Mouse (Mus musculus) G1E (cell line): ENCODE measurements around the gene Stambpl1. TPM values are rescaled to one million over a fixed set of nuclear protein-coding genes. Genes with fewer than 3 reads are reported as not detected.

Source experiments
- ATAC-seq: 2 replicates; pipeline ENCODE4 v1.8.0; 2016; ENCODE audit warnings: mild to moderate bottlenecking; ENCODE audit not compliant: insufficient number of reproducible peaks, poor library complexity, low FRiP score, severe bottlenecking; ENCODE audit errors: extremely low read depth
- DNase-seq: peaks from one replicate; pipeline ENCODE4 v3.0.0; 2012; ENCODE audit warnings: low spot score
- H3K27me3 ChIP-seq: 2 replicates; pipeline ENCODE4 v1.6.1; 2012; ENCODE audit warnings: mild to moderate bottlenecking, low read length, inconsistent platforms; ENCODE audit not compliant: insufficient read depth
- H3K36me3 ChIP-seq: replicated peaks from 2 replicates; pipeline ENCODE3; 2012; ENCODE audit warnings: mild to moderate bottlenecking, inconsistent platforms
- H3K4me1 ChIP-seq: 2 replicates; pipeline ENCODE4 v1.6.1; 2012; ENCODE audit warnings: low read depth, low read length, inconsistent platforms, mixed read lengths; ENCODE audit not compliant: insufficient read depth
- H3K4me3 ChIP-seq: 2 replicates; pipeline ENCODE4 v1.5.1; 2012; ENCODE audit warnings: low read depth, mild to moderate bottlenecking, inconsistent platforms, low read length, moderate library complexity, mixed read lengths
- H3K9me3 ChIP-seq: replicated peaks from 2 replicates; pipeline ENCODE4 v1.6.1; 2012; ENCODE audit warnings: inconsistent platforms
- CTCF ChIP-seq: IDR thresholded peaks from 2 replicates; pipeline ENCODE4 v1.5.1; 2012; ENCODE audit warnings: low read depth, low read length, inconsistent platforms, mixed read lengths
- GATA1 ChIP-seq: IDR thresholded peaks from 2 replicates; pipeline ENCODE4 v1.6.1; 2012; ENCODE audit warnings: borderline replicate concordance, low read length, inconsistent platforms, mixed read lengths
- GATA2 ChIP-seq: IDR thresholded peaks from 2 replicates; pipeline ENCODE4 v1.6.1; 2012; ENCODE audit warnings: low read depth, low read length, inconsistent platforms, borderline replicate concordance
- POLR2AphosphoS5 ChIP-seq: IDR thresholded peaks from 2 replicates; pipeline ENCODE4 v1.6.1; 2012; ENCODE audit warnings: low read depth, low read length, inconsistent platforms; ENCODE audit not compliant: insufficient replicate concordance
- TAL1 ChIP-seq: conservative IDR thresholded peaks from 2 replicates; pipeline ENCODE4 v1.6.1; 2012; ENCODE audit warnings: low read depth, low read length, inconsistent platforms, mixed read lengths
- polyA plus RNA-seq: library from polyadenylated mRNA; stranded (reverse); fragments of >175 nt; gene quantifications from 2 replicates; pipeline ENCODE4 v1.2.3, GENCODE M21; 2012
- total RNA-seq, 2 experiments: library from RNA; stranded (forward) in 1 of 2; stranded (reverse) in 1 of 2; fragments of 200-1000 nt in 1 of 2; fragments of >200 nt in 1 of 2; fragmentation: Nextera tagmentation in 1 of 2; gene quantifications; 2 replicates each; pipeline ENCODE4 v1.2.3; 2014 to 2017

Gene Stambpl1
- total and polyA plus RNA-seq, 3 experiments = 0.44 TPM; not detected in 2

- Histone ChIP-seq H3K4me1 (no peaks in the 10 kb centered on the region), H3K27me3 (no peaks in the 10 kb centered on the region), H3K9me3 (no peaks in the 10 kb centered on the region), H3K4me3 (no peak overlapping the region), H3K36me3 (no peaks in the 10 kb centered on the region)
- no peak for DNase-seq
- TF ChIP-seq TAL1 (no peak), GATA1 (no peak)
- ATAC-seq = no peak
Observed at GRCm38 (mm10) chr19:34214136-34214535, 22.1 kb downstream of the Stambpl1 start.

- H3K36me3 ChIP-seq = no peaks in the 10 kb centered on the region
- H3K9me3 ChIP-seq = no peaks in the 10 kb centered on the region
- DNase-seq (no peak), ATAC-seq (no peak)
- H3K4me1 ChIP-seq = no peaks in the 10 kb centered on the region
- TF ChIP-seq CTCF (no peak), GATA2 (no peak), TAL1 (no peak), GATA1 (no peak), POLR2AphosphoS5 (no peak)
- no peaks in the 10 kb centered on the region for H3K27me3 ChIP-seq
- H3K4me3 ChIP-seq = no peak overlapping the region
Observed at GRCm38 (mm10) chr19:34216956-34217355, 24.9 kb downstream of the Stambpl1 start.

- no peak for ATAC-seq
- Histone ChIP-seq H3K4me1 (no peaks in the 10 kb centered on the region), H3K27me3 (no peaks in the 10 kb centered on the region), H3K4me3 (no peak overlapping the region), H3K36me3 (no peaks in the 10 kb centered on the region), H3K9me3 (no peaks in the 10 kb centered on the region)
- DNase-seq = no peak
- TF ChIP-seq CTCF = no peak
- no peak for TF ChIP-seq POLR2AphosphoS5
- no peak for TF ChIP-seq GATA2
- TF ChIP-seq TAL1 = no peak
- TF ChIP-seq GATA1 = no peak
Observed at GRCm38 (mm10) chr19:34217761-34218160, 25.7 kb downstream of the Stambpl1 start.

- no peak for ATAC-seq
- Histone ChIP-seq H3K4me1 (no peaks in the 10 kb centered on the region), H3K9me3 (no peaks in the 10 kb centered on the region), H3K36me3 (no peaks in the 10 kb centered on the region), H3K4me3 (no peak overlapping the region), H3K27me3 (no peaks in the 10 kb centered on the region)
- TF ChIP-seq TAL1 (no peak), GATA2 (no peak), GATA1 (no peak), CTCF (no peak), POLR2AphosphoS5 (no peak)
- no peak for DNase-seq
Observed at GRCm38 (mm10) chr19:34219260-34219968, 27.4 kb downstream of the Stambpl1 start.

GRCm38 (mm10) chr19:34220732-34221380 lies 28.8 kb downstream of the Stambpl1 start:
- Histone ChIP-seq H3K9me3 (no peaks in the 10 kb centered on the region), H3K4me1 (no peaks in the 10 kb centered on the region), H3K4me3 (no peak overlapping the region), H3K27me3 (no peaks in the 10 kb centered on the region), H3K36me3 (no peaks in the 10 kb centered on the region)
- TF ChIP-seq CTCF (no peak), GATA2 (no peak), POLR2AphosphoS5 (no peak), TAL1 (no peak), GATA1 (no peak)
- ATAC-seq = no peak
- DNase-seq = no peak

GRCm38 (mm10) chr19:34222805-34223204 lies 30.8 kb downstream of the Stambpl1 start:
- ATAC-seq (no peak), DNase-seq (no peak)
- Histone ChIP-seq H3K27me3 (no peaks in the 10 kb centered on the region), H3K36me3 (no peaks in the 10 kb centered on the region), H3K4me1 (no peaks in the 10 kb centered on the region), H3K9me3 (no peaks in the 10 kb centered on the region), H3K4me3 (no peak overlapping the region)
- TF ChIP-seq GATA1 (no peak), GATA2 (no peak), TAL1 (no peak), CTCF (no peak), POLR2AphosphoS5 (no peak)

- no peak overlapping the region for H3K4me3 ChIP-seq
- H3K27me3 ChIP-seq = no peaks in the 10 kb centered on the region
- no peak for ATAC-seq
- H3K4me1 ChIP-seq = no peaks in the 10 kb centered on the region
- no peak for DNase-seq
- no peaks in the 10 kb centered on the region for H3K36me3 ChIP-seq
- TF ChIP-seq CTCF = no peak
- no peak for TF ChIP-seq TAL1
- TF ChIP-seq GATA1 = no peak
- TF ChIP-seq POLR2AphosphoS5 = no peak
- TF ChIP-seq GATA2 = no peak
- H3K9me3 ChIP-seq = no peaks in the 10 kb centered on the region
Observed at GRCm38 (mm10) chr19:34231596-34231995, 39.6 kb downstream of the Stambpl1 start.
